Mouse (Mus musculus) forebrain, postnatal 0 days (tissue): ENCODE measurements around the gene Wdr13. TPM values are rescaled to one million over a fixed set of nuclear protein-coding genes. Genes with fewer than 3 reads are reported as not detected.
"Not testable (repeated sequence)": the region's sequence is repeated elsewhere in the genome, so short reads cannot be mapped to it uniquely, and the experiment has no call there.

Source experiments
- ATAC-seq: fragments of 200-750 bp; cut with Nextera tagmentation; 2 replicates; pipeline ENCODE4 v1.8.0; 2017; ENCODE audit warnings: mild to moderate bottlenecking, moderate library complexity
- DNase-seq: peaks from one replicate; pipeline ENCODE4 v3.0.0-alpha.2; 2015
- H3K27ac ChIP-seq: fragments of 300-500 bp; sonication (generic); 2 replicates; pipeline ENCODE4 v1.5.1; 2014; ENCODE audit warnings: low read depth, mild to moderate bottlenecking, antibody characterized with exemption, low read length, moderate library complexity, mixed read lengths
- H3K27me3 ChIP-seq: fragments of 300-500 bp; sonication (generic); 2 replicates; pipeline ENCODE4 v1.6.1; 2014; ENCODE audit warnings: mild to moderate bottlenecking, low read length, mixed read lengths; ENCODE audit not compliant: insufficient read depth
- H3K36me3 ChIP-seq: fragments of 300-500 bp; sonication (generic); 2 replicates; pipeline ENCODE4 v1.6.1; 2014; ENCODE audit warnings: mild to moderate bottlenecking, moderate library complexity; ENCODE audit not compliant: insufficient read depth
- H3K4me1 ChIP-seq: fragments of 300-500 bp; sonication (generic); 2 replicates; pipeline ENCODE4 v1.6.1; 2014; ENCODE audit warnings: antibody characterized with exemption; ENCODE audit not compliant: insufficient read depth
- H3K4me2 ChIP-seq: fragments of 300-500 bp; sonication (generic); 2 replicates; pipeline ENCODE4 v1.6.1; 2014; ENCODE audit warnings: low read depth, mild to moderate bottlenecking, moderate library complexity
- H3K4me3 ChIP-seq: fragments of 300-500 bp; sonication (generic); 2 replicates; pipeline ENCODE4 v1.5.1; 2014; ENCODE audit warnings: low read depth, low read length, mixed read lengths
- H3K9ac ChIP-seq: fragments of 300-500 bp; sonication (generic); 2 replicates; pipeline ENCODE4 v1.6.1; 2014; ENCODE audit warnings: mild to moderate bottlenecking
- H3K9me3 ChIP-seq: fragments of 300-500 bp; sonication (generic); 2 replicates; pipeline ENCODE4 v1.6.1; 2016; ENCODE audit warnings: low read length
- CTCF ChIP-seq: sonication (generic); IDR thresholded peaks from 2 replicates; pipeline ENCODE4 v1.5.1; 2016; ENCODE audit warnings: antibody characterized with exemption, control low read depth, low read depth
- WGBS: fragments of 180-500 bp; shearing (Covaris S2); extraction: QIAGEN DNeasy Blood & Tissue Kit; methylation state at CpG from one replicate; pipeline ENCODE4 v1.1.7; 2014; 5-methylcytosine and 5-hydroxymethylcytosine counted together
- polyA plus RNA-seq: library from polyadenylated mRNA; unstranded; fragments of >200 nt; fragmentation: Nextera tagmentation; extraction: Ambion mirVana; gene quantifications from 2 replicates; pipeline ENCODE4 v1.2.1, GENCODE M21; 2015
- total RNA-seq: library from RNA; depleted of rRNA; stranded (reverse); fragments of >200 nt; gene quantifications from 2 replicates; pipeline ENCODE4 v1.2.3, GENCODE M21; 2014

Gene Wdr13
- total and polyA plus RNA-seq, 2 experiments from 2014 or later = 58.4 to 316 TPM

- no peak for TF ChIP-seq CTCF
- WGBS = 87% methylated on average over 10 of the region's 10 CpGs
- no peaks in the 10 kb centered on the region for H3K4me1 ChIP-seq
- H3K9ac ChIP-seq = no peak overlapping the region
- ATAC-seq = no peak
- no peaks in the 10 kb centered on the region for H3K27me3 ChIP-seq
- H3K27ac ChIP-seq = no peak overlapping the region
- H3K36me3 ChIP-seq = no peaks in the 10 kb centered on the region
- H3K4me2 ChIP-seq = peak overlapping the region; percentile 43
- H3K4me3 ChIP-seq = peak overlapping the region; percentile 26
- DNase-seq = no peak
- no peaks in the 10 kb centered on the region for H3K9me3 ChIP-seq
Measured at GRCm38 (mm10) chrX:8095546-8095945, 37.1 kb downstream of the Wdr13 start.

GRCm38 (mm10) chrX:8090954-8091347 lies 41.7 kb downstream of the Wdr13 start:
- not testable (repeated sequence) for DNase-seq, H3K9ac ChIP-seq, H3K4me1 ChIP-seq, H3K27ac ChIP-seq, H3K9me3 ChIP-seq, ATAC-seq, H3K36me3 ChIP-seq, H3K4me3 ChIP-seq, H3K4me2 ChIP-seq, H3K27me3 ChIP-seq
- 75% methylated on average over 4 of the region's 5 CpGs for WGBS

DNA sequence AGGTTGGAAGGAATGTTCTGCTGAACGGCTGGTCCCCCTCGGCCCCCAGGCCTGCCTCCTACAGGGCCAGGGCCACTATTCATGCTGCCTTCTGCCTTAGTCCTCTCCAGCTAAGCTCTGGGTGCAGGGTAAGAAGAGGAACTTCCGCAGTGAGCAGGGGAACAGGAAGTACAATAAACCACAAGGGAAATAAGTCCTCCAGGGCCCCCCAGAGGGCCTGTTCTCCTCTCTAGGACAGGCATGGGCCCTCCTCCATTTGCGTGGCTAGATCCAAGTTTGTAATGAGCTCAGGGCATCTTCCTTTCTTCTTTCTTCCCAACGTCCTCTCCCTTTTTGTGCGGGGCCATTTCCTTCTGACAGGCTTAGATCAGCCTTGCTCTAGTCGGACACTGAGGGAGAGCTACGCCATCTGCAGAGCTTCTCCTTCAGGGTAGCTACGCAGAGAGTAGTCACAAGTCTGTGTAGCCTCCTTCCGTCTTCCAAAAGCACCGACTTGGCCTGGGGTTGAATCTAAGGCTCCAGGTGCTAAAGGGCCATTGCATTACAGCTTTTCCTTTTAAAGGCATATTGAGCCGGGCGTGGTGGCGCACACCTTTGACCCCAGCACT lies 42.2 kb downstream of the Wdr13 start, which contains the start of gene Was:
TSS of gene Was (minus strand) at position 153 of the 608 bp plus-strand sequence.
- DNase-seq (no peak), ATAC-seq (no peak)
- Histone ChIP-seq H3K4me3 (no peak within 1 kb of the TSS), H3K4me2 (no peak within 1 kb of the TSS), H3K27me3 (no peaks in the 10 kb centered on the region), H3K9me3 (no peaks in the 10 kb centered on the region), H3K27ac (no peak within 1 kb of the TSS), H3K9ac (no peak within 1 kb of the TSS), H3K4me1 (no peaks in the 10 kb centered on the region), H3K36me3 (no peaks in the 10 kb centered on the region)
- TF ChIP-seq CTCF = no peak
- whole genome bisulfite sequencing = 86% methylated on average over 14 of the region's 14 CpGs

- H3K27ac ChIP-seq = no peak overlapping the region
- DNase-seq = no peak
Measured at GRCm38 (mm10) chrX:8089746-8090145, 42.9 kb downstream of the Wdr13 start.

GRCm38 (mm10) chrX:8085611-8086010 lies 47.1 kb downstream of the Wdr13 start:
- ATAC-seq = no peak
- TF ChIP-seq CTCF = no peak
- Histone ChIP-seq H3K36me3 (no peaks in the 10 kb centered on the region), H3K4me1 (no peaks in the 10 kb centered on the region), H3K9ac (no peak overlapping the region), H3K27ac (no peak overlapping the region), H3K9me3 (no peaks in the 10 kb centered on the region), H3K4me2 (no peak overlapping the region), H3K4me3 (no peak overlapping the region), H3K27me3 (no peaks in the 10 kb centered on the region)
- DNase-seq = no peak
- 87% methylated on average over 8 of the region's 8 CpGs for WGBS

More at GRCm38 (mm10) chrX:8089746-8090145, 42.9 kb downstream of the Wdr13 start:
- WGBS = 93% methylated on average over 3 of the region's 3 CpGs
- H3K4me1 ChIP-seq = no peaks in the 10 kb centered on the region
- H3K4me3 ChIP-seq = no peak overlapping the region
- H3K9ac ChIP-seq = no peak overlapping the region
- no peak overlapping the region for H3K4me2 ChIP-seq
- H3K36me3 ChIP-seq = no peaks in the 10 kb centered on the region
- ATAC-seq = no peak
- H3K27me3 ChIP-seq = no peaks in the 10 kb centered on the region
- no peak for TF ChIP-seq CTCF
- H3K9me3 ChIP-seq = no peaks in the 10 kb centered on the region

- no peaks in the 10 kb centered on the region for H3K27me3 ChIP-seq
- TF ChIP-seq CTCF = no peak
- no peak overlapping the region for H3K4me3 ChIP-seq
- WGBS = 94% methylated on average over 6 of the region's 6 CpGs
- no peaks in the 10 kb centered on the region for H3K36me3 ChIP-seq
- H3K4me1 ChIP-seq = no peaks in the 10 kb centered on the region
- H3K27ac ChIP-seq = no peak overlapping the region
- no peak overlapping the region for H3K9ac ChIP-seq
- DNase-seq (no peak), ATAC-seq (no peak)
- no peak overlapping the region for H3K4me2 ChIP-seq
- no peaks in the 10 kb centered on the region for H3K9me3 ChIP-seq
Measured at GRCm38 (mm10) chrX:8084771-8085259, 47.9 kb downstream of the Wdr13 start.

DNA sequence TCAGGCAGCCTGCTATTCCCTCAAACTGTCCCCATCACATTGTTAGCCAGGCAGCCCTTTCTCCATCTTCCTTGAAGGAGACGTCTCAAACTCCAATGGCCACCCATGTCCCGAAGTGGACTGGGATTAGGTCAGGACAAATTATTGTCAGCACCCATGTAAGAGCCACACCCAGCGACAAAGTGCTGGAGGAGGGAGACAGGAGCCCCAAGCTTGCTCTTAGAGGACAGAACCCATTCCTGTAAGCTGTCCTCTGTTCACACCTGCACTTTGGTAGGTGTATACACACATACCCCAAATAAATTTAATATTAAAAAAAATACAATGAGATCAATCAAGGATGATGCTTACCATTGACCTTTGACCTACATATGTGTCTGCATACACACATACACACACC lies 57.6 kb downstream of the Wdr13 start:
- Histone ChIP-seq H3K36me3 (no peaks in the 10 kb centered on the region), H3K4me2 (peak overlapping the region; percentile 48), H3K27ac (peak overlapping the region; percentile 77), H3K9me3 (no peaks in the 10 kb centered on the region), H3K9ac (peak overlapping the region; percentile 41), H3K27me3 (no peaks in the 10 kb centered on the region), H3K4me3 (peak overlapping the region; percentile 37), H3K4me1 (no peaks in the 10 kb centered on the region; the same call in 1 of the 2 replicates)
- ATAC-seq (peak; percentile 2; the same call in 1 of the 2 replicates), DNase-seq (no peak)
- TF ChIP-seq CTCF = no peak
- 33% methylated on average over 3 of the region's 3 CpGs for WGBS
